Comparison of ENCODE assay signal across 34 mouse cellular contexts in the genomic region with DNA sequence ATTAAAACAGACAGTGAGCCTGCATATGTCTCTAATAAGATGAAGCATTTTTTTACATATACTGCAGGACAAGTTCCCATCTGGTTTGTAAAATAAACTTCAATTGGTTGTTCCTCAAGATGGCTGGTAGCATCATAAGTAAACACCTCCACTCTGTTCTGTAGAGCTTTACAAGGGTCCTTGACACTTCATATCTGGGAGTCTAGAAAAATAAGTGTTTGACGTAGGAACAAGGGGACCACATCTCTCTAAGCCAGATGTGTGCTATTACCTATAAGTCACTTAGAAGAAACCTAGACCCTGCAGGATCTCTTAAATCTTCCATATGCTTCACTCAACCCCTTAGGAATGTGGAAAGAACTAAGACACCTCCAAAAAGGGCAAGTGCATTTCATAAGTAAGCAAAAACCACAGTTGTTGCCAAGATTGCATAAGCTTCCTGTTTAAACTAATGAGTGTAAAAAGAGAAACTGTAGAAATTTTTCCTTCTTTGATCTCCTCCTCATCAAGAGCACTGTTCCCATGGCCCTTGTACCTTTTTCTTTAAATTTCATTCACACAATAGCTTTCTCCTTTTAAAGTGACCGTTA. TPM values are rescaled to one million over a fixed set of nuclear protein-coding genes. Genes with fewer than 3 reads are reported as not detected.
"Had no signal": no experiment of that assay in that cellular context is flagged by ENCODE, and none has a peak within 500 bp of the region (broad histone marks: within the 10 kb centered on the region; RNA-seq: fewer than 3 reads in every experiment).

No protein-coding gene starts in this region.

- H3K4me3 ChIP-seq: layer of hippocampus, adult 2 months; limb, embryonic 10.5 days; limb, embryonic 13.5 days; lung, embryonic 15.5 days; megakaryocyte, embryonic 14.5 days; midbrain, embryonic 10.5 days; midbrain, embryonic 13.5 days; myocyte; neural tube, embryonic 13.5 days; stomach, embryonic 15.5 days had no signal

- H3K27me3 ChIP-seq: limb, embryonic 13.5 days; lung, embryonic 15.5 days; megakaryocyte, embryonic 14.5 days; midbrain, embryonic 13.5 days; neural tube, embryonic 13.5 days; stomach, embryonic 15.5 days had no signal

- H3K9ac ChIP-seq: limb, embryonic 13.5 days; liver, embryonic 14.5 days; liver, postnatal 0 days; lung, embryonic 15.5 days; midbrain, embryonic 13.5 days; neural tube, embryonic 13.5 days; stomach, embryonic 15.5 days had no signal

- DNase-seq: kidney, adult 2 months; kidney, postnatal 25 days; layer of hippocampus, adult 9-11 months; liver; liver, postnatal 0 days; retina, postnatal 1 day; right cerebral cortex, postnatal 25 days; spleen, adult 18-20 months; thymus, adult 2 months; thymus, postnatal 14 days; thymus, postnatal 4 days had no signal

- H3K27ac ChIP-seq: kidney, postnatal 0 days; layer of hippocampus, adult 2 months; limb, embryonic 10.5 days; limb, embryonic 13.5 days; liver, embryonic 14.5 days; lung, embryonic 15.5 days; midbrain, embryonic 10.5 days; midbrain, embryonic 13.5 days; neural tube, embryonic 13.5 days; stomach, embryonic 15.5 days had no signal

- H3K4me1 ChIP-seq: limb, embryonic 10.5 days; limb, embryonic 13.5 days; lung, embryonic 15.5 days; megakaryocyte, embryonic 14.5 days; midbrain, embryonic 10.5 days; midbrain, embryonic 13.5 days; neural tube, embryonic 13.5 days; stomach, embryonic 15.5 days had no signal

- H3K9me3 ChIP-seq: limb, embryonic 10.5 days; limb, embryonic 13.5 days; lung, embryonic 15.5 days; megakaryocyte, embryonic 14.5 days; midbrain, embryonic 10.5 days; midbrain, embryonic 13.5 days; neural tube, embryonic 13.5 days; stomach, embryonic 15.5 days had no signal

- H3K36me3 ChIP-seq: limb, embryonic 10.5 days; limb, embryonic 13.5 days; lung, embryonic 15.5 days; midbrain, embryonic 10.5 days; midbrain, embryonic 13.5 days; neural tube, embryonic 13.5 days; stomach, embryonic 15.5 days had no signal

- H3K4me2 ChIP-seq: limb, embryonic 13.5 days; lung, embryonic 15.5 days; midbrain, embryonic 13.5 days; neural tube, embryonic 13.5 days; stomach, embryonic 15.5 days had no signal

- ATAC-seq: inflammation-experienced regulatory T-cells, adult 6 months; intestine, embryonic 16.5 days; liver, postnatal 0 days; midbrain, embryonic 13.5 days; midbrain, embryonic 16.5 days had no signal

RNA-seq across cellular contexts. Expression of gene Lamp3, which starts 35.3 kb away (rescaled TPM):
- polyA plus RNA-seq: inflammation-experienced regulatory T-cells, adult 6 months; intestine, embryonic 16.5 days; kidney, embryonic 14.5 days; liver, embryonic 14.5 days; liver, postnatal 0 days; midbrain, embryonic 16.5 days; myocyte had no signal

RNA-seq across cellular contexts. Expression of gene Olfr171, which starts 41.1 kb away (rescaled TPM):
- total RNA-seq: layer of hippocampus, adult 2 months; layer of hippocampus, postnatal 25 days; left cerebral cortex, adult 18-20 months; left cerebral cortex, postnatal 25 days; monocyte, adult 5-6 weeks; neutrophil, adult 5-6 weeks had no signal
- polyA plus RNA-seq: inflammation-experienced regulatory T-cells, adult 6 months; intestine, embryonic 16.5 days; kidney, adult 2 months; kidney, embryonic 14.5 days; kidney, postnatal 0 days; large intestine, adult 2 months; limb, embryonic 10.5 days; limb, embryonic 13.5 days; liver, embryonic 14.5 days; liver, postnatal 0 days; lung, embryonic 15.5 days; midbrain, embryonic 10.5 days; midbrain, embryonic 13.5 days; midbrain, embryonic 16.5 days; myocyte; neural tube, embryonic 13.5 days; stomach, embryonic 15.5 days; testis, adult 2 months; thymus, adult 2 months had no signal

RNA-seq across cellular contexts. Expression of gene Olfr170, which starts 59.2 kb away (rescaled TPM):
- total RNA-seq: layer of hippocampus, adult 2 months; layer of hippocampus, postnatal 25 days; left cerebral cortex, adult 18-20 months; left cerebral cortex, postnatal 25 days; monocyte, adult 5-6 weeks; neutrophil, adult 5-6 weeks had no signal
- polyA plus RNA-seq: inflammation-experienced regulatory T-cells, adult 6 months; intestine, embryonic 16.5 days; kidney, adult 2 months; kidney, embryonic 14.5 days; kidney, postnatal 0 days; large intestine, adult 2 months; limb, embryonic 10.5 days; limb, embryonic 13.5 days; liver, embryonic 14.5 days; liver, postnatal 0 days; lung, embryonic 15.5 days; midbrain, embryonic 10.5 days; midbrain, embryonic 13.5 days; midbrain, embryonic 16.5 days; myocyte; neural tube, embryonic 13.5 days; stomach, embryonic 15.5 days; testis, adult 2 months; thymus, adult 2 months had no signal
